Comparison of ENCODE assay signal across 12 mouse cellular contexts in genomic region chr12:69760743-69761406, GRCm38 (mm10). TPM values are rescaled to one million over a fixed set of nuclear protein-coding genes. Genes with fewer than 3 reads are reported as not detected.
DNase-seq lines count a peak whose midpoint lies in the region; ATAC-seq and TF ChIP-seq lines count a peak whose summit lies in the region.
"Had no signal": no experiment of that assay in that cellular context is flagged by ENCODE, and none has a peak within 500 bp of the region (broad histone marks: within the 10 kb centered on the region; RNA-seq: fewer than 3 reads in every experiment).

No protein-coding gene starts in this region.

- peaks cover 5% of the 10 kb centered on the region; the same call in 1 of the 2 replicates for H3K27me3 ChIP-seq in forebrain, embryonic 10.5 days (ENCODE audit: poor library complexity, severe bottlenecking)
- no peaks in the 10 kb centered on the region for H3K27me3 ChIP-seq in forebrain, embryonic 11.5 days (ENCODE audit: control insufficient read depth, insufficient read depth, low read length)
- no peaks in the 10 kb centered on the region for H3K27me3 ChIP-seq in hindbrain, embryonic 15.5 days
- no peaks in the 10 kb centered on the region for H3K27me3 ChIP-seq in hindbrain, embryonic 16.5 days (replicated peaks; ENCODE audit: control insufficient read depth, insufficient read depth, low read length)
- no peaks in the 10 kb centered on the region for H3K27me3 ChIP-seq in lung, postnatal 0 days (replicated peaks; ENCODE audit: insufficient read depth, low read length)

- H3K4me3 ChIP-seq in forebrain, embryonic 10.5 days = no peak overlapping the region
- no peak overlapping the region for H3K4me3 ChIP-seq in forebrain, embryonic 11.5 days (ENCODE audit: low read depth, low read length)
- H3K4me3 ChIP-seq in hindbrain, embryonic 15.5 days = no peak overlapping the region
- no peak overlapping the region for H3K4me3 ChIP-seq in hindbrain, embryonic 16.5 days (ENCODE audit: low read length)
- H3K4me3 ChIP-seq in lung, postnatal 0 days (ENCODE audit: low read depth, low read length) = no peak overlapping the region
- H3K4me3 ChIP-seq in olfactory bulb, adult 2 months (ENCODE audit: insufficient read depth, low read depth, low read length) = peak overlapping the region; percentile 15; the same call in 1 of the 2 replicates

- DNase-seq in forebrain, embryonic 10.5 days (ENCODE audit: extremely low spot score, low spot score) = no peak
- no peak for DNase-seq in forebrain, embryonic 11.5 days (ENCODE audit: low spot score)
- DNase-seq in lung, postnatal 0 days (ENCODE audit: low spot score) = peak; percentile 24
- DNase-seq in lung, postnatal 4 days = no peak
- DNase-seq: adrenal gland, adult 8-10 months; cerebellum, adult 18-20 months; lung, adult 2 months; thymus, postnatal 4 days had no signal

- no peak for TF ChIP-seq POLR2A in olfactory bulb, adult 2 months (IDR thresholded peaks at IDR 0.05; ENCODE audit: insufficient read depth, low read depth, low read length)

- 0 out of 2 replicates have a peak overlapping the region, but pooled peaks have one; percentile 45 for H3K27ac ChIP-seq in forebrain, embryonic 10.5 days
- no peak overlapping the region for H3K27ac ChIP-seq in forebrain, embryonic 11.5 days (ENCODE audit: low read depth, low read length)
- 0 out of 2 replicates have a peak overlapping the region, but pooled peaks have one; percentile 13 for H3K27ac ChIP-seq in hindbrain, embryonic 15.5 days (replicated peaks)
- H3K27ac ChIP-seq in hindbrain, embryonic 16.5 days (ENCODE audit: low read depth, low read length) = no peak overlapping the region
- no peak overlapping the region for H3K27ac ChIP-seq in lung, postnatal 0 days (ENCODE audit: low read length)
- no peak overlapping the region for H3K27ac ChIP-seq in olfactory bulb, adult 2 months (ENCODE audit: insufficient read depth, low read depth, low read length)

- no peaks in the 10 kb centered on the region for H3K9me3 ChIP-seq in forebrain, embryonic 10.5 days
- no peaks in the 10 kb centered on the region for H3K9me3 ChIP-seq in forebrain, embryonic 11.5 days (ENCODE audit: control insufficient read depth, low read length)
- no peaks in the 10 kb centered on the region for H3K9me3 ChIP-seq in hindbrain, embryonic 15.5 days
- no peaks in the 10 kb centered on the region for H3K9me3 ChIP-seq in hindbrain, embryonic 16.5 days (ENCODE audit: control insufficient read depth, low read length)
- H3K9me3 ChIP-seq in lung, postnatal 0 days (ENCODE audit: low read length) = no peaks in the 10 kb centered on the region

- no peaks in the 10 kb centered on the region for H3K36me3 ChIP-seq in forebrain, embryonic 10.5 days (replicated peaks)
- H3K36me3 ChIP-seq in forebrain, embryonic 11.5 days (ENCODE audit: control insufficient read depth, insufficient read depth, low read length) = no peaks in the 10 kb centered on the region
- H3K36me3 ChIP-seq in hindbrain, embryonic 15.5 days = no peaks in the 10 kb centered on the region
- H3K36me3 ChIP-seq in hindbrain, embryonic 16.5 days (ENCODE audit: control insufficient read depth, insufficient read depth, low read length) = no peaks in the 10 kb centered on the region
- H3K36me3 ChIP-seq in lung, postnatal 0 days (ENCODE audit: insufficient read depth, low read length) = no peaks in the 10 kb centered on the region

- H3K4me1 ChIP-seq in forebrain, embryonic 10.5 days = peaks cover 25% of the 10 kb centered on the region
- H3K4me1 ChIP-seq in forebrain, embryonic 11.5 days (replicated peaks; ENCODE audit: control insufficient read depth, insufficient read depth, low read length) = peaks cover 2% of the 10 kb centered on the region; the same call in 1 of the 2 replicates
- peaks cover 16% of the 10 kb centered on the region for H3K4me1 ChIP-seq in hindbrain, embryonic 15.5 days (replicated peaks)
- peaks cover 9% of the 10 kb centered on the region for H3K4me1 ChIP-seq in hindbrain, embryonic 16.5 days (ENCODE audit: control insufficient read depth, insufficient read depth, low read depth, low read length)
- H3K4me1 ChIP-seq in lung, postnatal 0 days (ENCODE audit: insufficient read depth, low read depth, low read length) = peaks cover 8% of the 10 kb centered on the region; the same call in 1 of the 2 replicates
- peaks cover 10% of the 10 kb centered on the region for H3K4me1 ChIP-seq in olfactory bulb, adult 2 months (ENCODE audit: control insufficient read depth, insufficient read depth, low read length)

- WGBS in forebrain, embryonic 10.5 days = 93% methylated on average over 20 of the region's 20 CpGs
- WGBS in forebrain, embryonic 11.5 days = 91% methylated on average over 20 of the region's 20 CpGs
- 79% methylated on average over 20 of the region's 20 CpGs for WGBS in hindbrain, embryonic 15.5 days
- WGBS in hindbrain, embryonic 16.5 days = 87% methylated on average over 20 of the region's 20 CpGs
- 64% methylated on average over 20 of the region's 20 CpGs for WGBS in lung, postnatal 0 days
- WGBS in olfactory bulb, adult 2 months = 34% methylated on average over 20 of the region's 20 CpGs

- no peak for TF ChIP-seq CTCF in lung, postnatal 0 days (IDR thresholded peaks at IDR 0.05)
- TF ChIP-seq CTCF in olfactory bulb, adult 2 months (IDR thresholded peaks at IDR 0.05; ENCODE audit: insufficient read depth, low read depth, low read length) = no peak

- TF ChIP-seq EP300 in lung, postnatal 0 days (IDR thresholded peaks at IDR 0.05) = no peak

- no peak for ATAC-seq in forebrain, embryonic 11.5 days (replicated peaks; ENCODE audit: low FRiP score)
- no peak for ATAC-seq in hindbrain, embryonic 15.5 days (ENCODE audit: low FRiP score, low read depth)
- no peak for ATAC-seq in hindbrain, embryonic 16.5 days
- no peak for ATAC-seq in lung, postnatal 0 days
- no peak for ATAC-seq in granulocyte monocyte progenitor cell, adult 5-6 weeks (replicated peaks; ENCODE audit: poor library complexity, severe bottlenecking)

- no peak overlapping the region for H3K9ac ChIP-seq in forebrain, embryonic 11.5 days (ENCODE audit: low read length)
- H3K9ac ChIP-seq in hindbrain, embryonic 15.5 days = no peak overlapping the region
- H3K9ac ChIP-seq in hindbrain, embryonic 16.5 days (ENCODE audit: low read depth, low read length) = no peak overlapping the region
- no peak overlapping the region for H3K9ac ChIP-seq in lung, postnatal 0 days (replicated peaks; ENCODE audit: low read depth)

- H3K4me2 ChIP-seq in forebrain, embryonic 11.5 days (ENCODE audit: low read depth, low read length, severe bottlenecking) = no peak overlapping the region
- no peak overlapping the region for H3K4me2 ChIP-seq in hindbrain, embryonic 15.5 days
- H3K4me2 ChIP-seq in hindbrain, embryonic 16.5 days (ENCODE audit: low read length) = no peak overlapping the region
- H3K4me2 ChIP-seq in lung, postnatal 0 days (replicated peaks; ENCODE audit: low read depth, low read length) = no peak overlapping the region

RNA-seq across cellular contexts. Expression of gene Cdkl1, which starts 30.2 kb away (rescaled TPM):
- 0.44 and 1.1 TPM in 2 replicates for polyA plus RNA-seq in forebrain, embryonic 10.5 days (2016; fragmentation: Nextera tagmentation; extraction: Ambion mirVana)
- polyA plus RNA-seq in forebrain, embryonic 11.5 days (2014; fragmentation: Nextera tagmentation; extraction: Ambion mirVana) = 0.31 and 0.81 TPM in 2 replicates
- polyA plus RNA-seq in hindbrain, embryonic 15.5 days (2015; fragmentation: Nextera tagmentation; extraction: Ambion mirVana) = 9.0 and 9.7 TPM in 2 replicates
- 13.2 and 16.5 TPM in 2 replicates for polyA plus RNA-seq in hindbrain, embryonic 16.5 days (2015; fragmentation: Nextera tagmentation; extraction: Ambion mirVana)
- 2.7 and 3.1 TPM in 2 replicates for polyA plus RNA-seq in lung, postnatal 0 days (2015; fragmentation: Nextera tagmentation; extraction: Ambion mirVana)
- polyA plus RNA-seq in olfactory bulb, adult 2 months (2012; ENCODE audit: insufficient read depth, insufficient read length, low replicate concordance, missing spikeins) = not detected in 2 replicates
- total RNA-seq in granulocyte monocyte progenitor cell, adult 5-6 weeks (2014; fragmentation: Nextera tagmentation) = not detected in 2 replicates
- total RNA-seq in granulocyte monocyte progenitor cell, adult 5-6 weeks (2017) = not detected in 2 replicates

RNA-seq across cellular contexts. Expression of gene Atp5s, which starts 36.1 kb away (rescaled TPM):
- 20.4 and 21.6 TPM in 2 replicates for polyA plus RNA-seq in forebrain, embryonic 10.5 days (2016; fragmentation: Nextera tagmentation; extraction: Ambion mirVana)
- 18.9 and 23.6 TPM in 2 replicates for polyA plus RNA-seq in forebrain, embryonic 11.5 days (2014; fragmentation: Nextera tagmentation; extraction: Ambion mirVana)
- polyA plus RNA-seq in hindbrain, embryonic 15.5 days (2015; fragmentation: Nextera tagmentation; extraction: Ambion mirVana) = 34.5 and 37.0 TPM in 2 replicates
- 38.9 and 42.6 TPM in 2 replicates for polyA plus RNA-seq in hindbrain, embryonic 16.5 days (2015; fragmentation: Nextera tagmentation; extraction: Ambion mirVana)
- 18.5 and 21.4 TPM in 2 replicates for polyA plus RNA-seq in lung, postnatal 0 days (2015; fragmentation: Nextera tagmentation; extraction: Ambion mirVana)
- polyA plus RNA-seq in olfactory bulb, adult 2 months (2012; ENCODE audit: insufficient read depth, insufficient read length, low replicate concordance, missing spikeins) = not detected in 2 replicates
- total RNA-seq in granulocyte monocyte progenitor cell, adult 5-6 weeks (2014; fragmentation: Nextera tagmentation) = 18.9 and 30.4 TPM in 2 replicates
- total RNA-seq in granulocyte monocyte progenitor cell, adult 5-6 weeks (2017) = 11.2 and 13.6 TPM in 2 replicates

RNA-seq across cellular contexts. Expression of gene L2hgdh, which starts 36.2 kb away (rescaled TPM):
- polyA plus RNA-seq in forebrain, embryonic 10.5 days (2016; fragmentation: Nextera tagmentation; extraction: Ambion mirVana) = 20.4 and 21.0 TPM in 2 replicates
- polyA plus RNA-seq in forebrain, embryonic 11.5 days (2014; fragmentation: Nextera tagmentation; extraction: Ambion mirVana) = 16.3 TPM in 2 replicates
- 12.5 and 13.3 TPM in 2 replicates for polyA plus RNA-seq in hindbrain, embryonic 15.5 days (2015; fragmentation: Nextera tagmentation; extraction: Ambion mirVana)
- 14.4 and 15.3 TPM in 2 replicates for polyA plus RNA-seq in hindbrain, embryonic 16.5 days (2015; fragmentation: Nextera tagmentation; extraction: Ambion mirVana)
- polyA plus RNA-seq in lung, postnatal 0 days (2015; fragmentation: Nextera tagmentation; extraction: Ambion mirVana) = 3.7 and 4.5 TPM in 2 replicates
- not detected in 2 replicates for polyA plus RNA-seq in olfactory bulb, adult 2 months (2012; ENCODE audit: insufficient read depth, insufficient read length, low replicate concordance, missing spikeins)
- total RNA-seq in granulocyte monocyte progenitor cell, adult 5-6 weeks (2014; fragmentation: Nextera tagmentation) = 21.0 and 39.0 TPM in 2 replicates
- 26.4 and 34.6 TPM in 2 replicates for total RNA-seq in granulocyte monocyte progenitor cell, adult 5-6 weeks (2017)

Comparison
In these comparisons a context has a peak if more than half of its experiments do, and no peak if none do; other contexts are left out.
1. H3K27ac ChIP-seq: peak in forebrain, embryonic 10.5 days (single experiment) and hindbrain, embryonic 15.5 days (single experiment); none in forebrain, embryonic 11.5 days (single experiment), hindbrain, embryonic 16.5 days (single experiment), lung, postnatal 0 days (single experiment) and olfactory bulb, adult 2 months (single experiment).
2. RNA of gene Atp5s, which starts 36.1 kb away (polyA plus RNA-seq): 38.9 to 42.6 TPM in hindbrain, embryonic 16.5 days, 34.5 to 37.0 TPM in hindbrain, embryonic 15.5 days, 18.9 to 23.6 TPM in forebrain, embryonic 11.5 days, 20.4 to 21.6 TPM in forebrain, embryonic 10.5 days and 18.5 to 21.4 TPM in lung, postnatal 0 days; not detected in olfactory bulb, adult 2 months; every median in the first group is over 10 times any median in the second.